Mouse (Mus musculus) kidney, embryonic 16.5 days (tissue): ENCODE measurements at regions not wholly inside any gene's neighbourhood (a gene's known extent, or its start where the extent isn't known, plus 50 kb on each side); places are given as distances from the start of the nearest gene placed in this dataset.

Experiments
- ATAC-seq: fragments of 200-750 bp; cut with Nextera tagmentation; 2 replicates; pipeline ENCODE4 v1.8.0; 2017; ENCODE audit warnings: moderate TSS enrichment; ENCODE audit not compliant: low FRiP score, low TSS enrichment
- H3K27ac ChIP-seq: fragments of 300-500 bp; sonication (generic); 2 replicates; pipeline ENCODE4 v1.5.1; 2014; ENCODE audit warnings: low read length
- H3K27me3 ChIP-seq: fragments of 300-500 bp; sonication (generic); 2 replicates; pipeline ENCODE4 v1.6.1; 2014; ENCODE audit warnings: low read length, control low read depth, mixed read lengths; ENCODE audit not compliant: insufficient read depth
- H3K36me3 ChIP-seq: fragments of 300-500 bp; sonication (generic); 2 replicates; pipeline ENCODE4 v1.6.1; 2014; ENCODE audit warnings: low read length, control low read depth, mixed read lengths; ENCODE audit not compliant: insufficient read depth
- H3K4me1 ChIP-seq: fragments of 300-500 bp; sonication (generic); 2 replicates; pipeline ENCODE4 v1.6.1; 2014; ENCODE audit warnings: low read length, control low read depth, mixed read lengths; ENCODE audit not compliant: insufficient read depth
- H3K4me2 ChIP-seq: fragments of 300-500 bp; sonication (generic); replicated peaks from 2 replicates; pipeline ENCODE4 v1.6.1; 2014; ENCODE audit warnings: low read depth, low read length
- H3K4me3 ChIP-seq: fragments of 300-500 bp; sonication (generic); 2 replicates; pipeline ENCODE4 v1.5.1; 2014; ENCODE audit warnings: mild to moderate bottlenecking, low read length
- H3K9ac ChIP-seq: fragments of 300-500 bp; sonication (generic); replicated peaks from 2 replicates; pipeline ENCODE4 v1.6.1; 2014; ENCODE audit warnings: low read length
- H3K9me3 ChIP-seq: fragments of 300-500 bp; sonication (generic); 2 replicates; pipeline ENCODE4 v1.6.1; 2016; ENCODE audit warnings: low read length, control low read depth
- whole genome bisulfite sequencing: fragments of 180-500 bp; shearing (Covaris S2); extraction: QIAGEN DNeasy Blood & Tissue Kit; methylation state at CpG from one replicate; pipeline ENCODE4 v1.1.7; 2014; 5-methylcytosine and 5-hydroxymethylcytosine counted together

- H3K27ac ChIP-seq = no peak overlapping the region
- H3K27me3 ChIP-seq = no peaks in the 10 kb centered on the region
- no peak overlapping the region for H3K9ac ChIP-seq
- H3K4me3 ChIP-seq = no peak overlapping the region
- H3K9me3 ChIP-seq = no peaks in the 10 kb centered on the region
- 56% methylated on average over 14 of the region's 14 CpGs for WGBS
- H3K36me3 ChIP-seq = no peaks in the 10 kb centered on the region
- no peak for ATAC-seq
- no peak overlapping the region for H3K4me2 ChIP-seq
- H3K4me1 ChIP-seq = peaks cover 6% of the 10 kb centered on the region; the same call in 1 of the 2 replicates
These were observed 80.5 kb upstream of the Hand1 start for GRCm38 (mm10) chr11:57913020-57913699.

GRCm38 (mm10) chr11:57911698-57912283, 79.2 kb upstream of the Hand1 start:
- no peak overlapping the region for H3K4me3 ChIP-seq
- H3K4me1 ChIP-seq = peaks cover 6% of the 10 kb centered on the region; the same call in 1 of the 2 replicates
- H3K27ac ChIP-seq = no peak overlapping the region
- H3K9ac ChIP-seq = no peak overlapping the region
- H3K9me3 ChIP-seq = no peaks in the 10 kb centered on the region
- WGBS = 34% methylated on average over 10 of the region's 10 CpGs
- H3K4me2 ChIP-seq = no peak overlapping the region
- no peaks in the 10 kb centered on the region for H3K27me3 ChIP-seq
- no peaks in the 10 kb centered on the region for H3K36me3 ChIP-seq
- ATAC-seq = no peak

GRCm38 (mm10) chr11:57904216-57904615, 71.6 kb upstream of the Hand1 start:
- no peak overlapping the region for H3K9ac ChIP-seq
- ATAC-seq = peak; percentile 27; the same call in 1 of the 2 replicates

GRCm38 (mm10) chr11:57899335-57899734, 66.7 kb upstream of the Hand1 start:
- WGBS = 66% methylated on average over 4 of the region's 4 CpGs
- ATAC-seq = no peak
- Histone ChIP-seq H3K4me1 (no peaks in the 10 kb centered on the region), H3K36me3 (no peaks in the 10 kb centered on the region), H3K9ac (no peak overlapping the region), H3K27ac (no peak overlapping the region), H3K4me2 (no peak overlapping the region), H3K9me3 (no peaks in the 10 kb centered on the region), H3K27me3 (no peaks in the 10 kb centered on the region), H3K4me3 (no peak overlapping the region)

More at GRCm38 (mm10) chr11:57904216-57904615, 71.6 kb upstream of the Hand1 start:
- Histone ChIP-seq H3K27ac (no peak overlapping the region), H3K4me2 (no peak overlapping the region), H3K9me3 (no peaks in the 10 kb centered on the region), H3K4me3 (no peak overlapping the region), H3K36me3 (no peaks in the 10 kb centered on the region), H3K27me3 (no peaks in the 10 kb centered on the region), H3K4me1 (no peaks in the 10 kb centered on the region)
- 12% methylated on average over 9 of the region's 9 CpGs for WGBS

- no peak overlapping the region for H3K27ac ChIP-seq
- WGBS = 50% methylated on average over 1 of the region's 1 CpGs
- no peaks in the 10 kb centered on the region for H3K36me3 ChIP-seq
- H3K4me1 ChIP-seq = no peaks in the 10 kb centered on the region
- H3K4me2 ChIP-seq = no peak overlapping the region
- ATAC-seq = no peak
- no peaks in the 10 kb centered on the region for H3K9me3 ChIP-seq
- no peaks in the 10 kb centered on the region for H3K27me3 ChIP-seq
- H3K4me3 ChIP-seq = no peak overlapping the region
- H3K9ac ChIP-seq = no peak overlapping the region
These were observed 62.9 kb upstream of the Hand1 start for GRCm38 (mm10) chr11:57895497-57895896.

DNA sequence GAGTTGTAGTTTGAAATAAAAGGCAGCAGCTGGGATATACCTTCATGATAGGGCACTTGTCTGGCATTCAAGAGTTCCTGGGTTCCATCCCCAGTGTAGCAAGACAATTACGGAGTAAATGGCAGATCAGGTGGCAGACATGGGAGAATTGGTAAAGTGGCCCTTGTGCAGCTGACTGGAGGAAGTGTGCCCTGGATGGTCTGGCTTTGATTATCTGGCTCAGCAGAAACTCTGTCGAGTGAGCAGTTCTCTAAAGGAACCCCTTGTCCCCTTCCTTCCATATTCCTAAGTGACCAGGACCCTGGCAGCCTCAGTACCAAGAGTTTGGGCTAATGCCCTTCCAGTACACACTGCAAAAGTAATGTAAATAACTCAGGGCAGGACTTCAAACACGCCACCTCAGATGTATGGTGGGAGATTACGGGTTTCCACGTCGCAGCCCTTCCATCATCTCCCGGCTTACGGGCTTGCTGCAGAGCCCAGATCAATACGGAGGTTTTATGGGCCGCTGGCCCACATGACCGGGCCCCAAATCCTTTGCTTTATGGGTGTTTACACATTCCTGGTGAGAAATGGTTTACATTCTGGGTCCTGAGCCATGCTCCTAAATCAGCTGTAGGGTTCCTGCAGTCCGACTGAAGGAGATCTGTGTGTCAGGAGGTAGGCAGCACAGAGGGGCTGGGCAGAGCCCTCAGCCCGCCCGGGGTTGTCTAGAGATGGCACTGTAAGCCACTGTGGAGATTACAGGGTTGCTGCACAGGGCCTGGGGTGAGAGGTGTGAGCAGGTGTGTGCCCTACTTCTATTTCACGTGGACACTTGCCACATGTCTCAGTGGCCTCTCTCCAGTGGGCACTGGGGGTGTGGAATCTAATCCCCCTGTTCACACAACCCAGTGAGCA, 50.4 kb upstream of the Hand1 start:
- Histone ChIP-seq H3K27ac (no peak overlapping the region), H3K9me3 (no peaks in the 10 kb centered on the region), H3K27me3 (peaks cover 12% of the 10 kb centered on the region), H3K4me1 (no peaks in the 10 kb centered on the region), H3K4me3 (no peak overlapping the region), H3K36me3 (no peaks in the 10 kb centered on the region), H3K9ac (no peak overlapping the region), H3K4me2 (no peak overlapping the region)
- WGBS = 46% methylated on average over 15 of the region's 15 CpGs
- no peak for ATAC-seq
